Mouse (Mus musculus) gonadal fat pad, adult 2 months (tissue): ENCODE results near the gene Hecw2. TPM values are rescaled to one million over a fixed set of nuclear protein-coding genes. Genes with fewer than 3 reads are reported as not detected.

Source experiments
- DNase-seq: peaks from one replicate; pipeline ENCODE4 v3.0.0-alpha.2; 2012; ENCODE audit warnings: low read depth
- polyA plus RNA-seq: library from polyadenylated mRNA; depleted of rRNA; stranded (reverse); fragments of >200 nt; gene quantifications from 2 replicates; pipeline ENCODE4 v1.2.3, GENCODE M21; 2012

Hecw2 gene
- polyA plus RNA-seq, 1 experiment, result 1.2 TPM

DNA sequence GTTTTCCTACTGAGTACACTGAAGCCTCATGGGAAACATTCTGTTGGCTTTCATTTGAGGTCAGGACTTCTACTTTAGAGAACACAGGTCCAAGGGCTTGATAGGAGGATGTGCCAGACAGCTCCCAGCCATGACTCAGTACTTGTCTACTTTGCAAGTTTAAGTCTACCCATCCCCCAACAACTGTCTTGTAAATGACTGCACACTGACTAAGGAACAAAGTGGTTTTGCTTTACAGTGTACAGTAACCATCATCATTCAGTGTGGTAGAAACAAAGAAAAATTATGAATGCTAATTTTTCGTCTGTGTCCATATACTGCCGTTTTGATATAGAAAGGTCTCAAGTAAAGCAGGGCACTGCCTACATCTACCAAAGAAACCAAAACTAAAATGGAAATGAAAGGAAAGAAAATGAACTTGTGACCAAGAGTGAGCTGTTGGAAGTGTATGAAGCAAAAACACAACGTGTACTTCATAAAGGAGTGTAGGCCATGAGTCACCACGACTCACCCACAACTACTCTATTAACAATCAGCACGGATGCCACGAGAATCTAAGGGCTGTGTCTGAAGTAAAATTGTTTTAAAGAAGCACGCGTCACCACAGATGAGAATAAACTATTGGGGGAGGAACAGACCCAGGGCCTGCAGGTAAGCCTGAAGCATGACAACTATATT, 356.6 kb downstream of the Hecw2 start:
- DNase-seq, result no peak

DNA sequence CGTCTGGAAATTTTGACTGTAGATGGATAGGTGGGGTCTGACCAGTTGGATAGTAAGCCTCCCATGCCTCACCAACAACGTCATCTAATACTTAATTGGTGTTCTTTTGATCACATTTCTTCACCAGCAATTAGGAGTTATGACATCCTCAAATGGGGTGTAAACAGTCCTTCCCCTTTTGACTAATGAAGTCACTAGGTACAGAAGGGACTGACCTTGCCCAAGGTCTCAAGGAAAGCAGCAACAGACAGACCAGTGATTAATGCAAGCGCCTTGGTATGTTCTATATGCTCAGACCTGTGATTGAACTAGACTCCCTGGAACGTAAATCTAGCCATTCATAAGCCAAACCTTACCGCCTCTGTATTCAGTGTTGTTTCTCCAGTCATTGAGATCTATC, 364.7 kb downstream of the Hecw2 start:
- DNase-seq, result no peak

DNA sequence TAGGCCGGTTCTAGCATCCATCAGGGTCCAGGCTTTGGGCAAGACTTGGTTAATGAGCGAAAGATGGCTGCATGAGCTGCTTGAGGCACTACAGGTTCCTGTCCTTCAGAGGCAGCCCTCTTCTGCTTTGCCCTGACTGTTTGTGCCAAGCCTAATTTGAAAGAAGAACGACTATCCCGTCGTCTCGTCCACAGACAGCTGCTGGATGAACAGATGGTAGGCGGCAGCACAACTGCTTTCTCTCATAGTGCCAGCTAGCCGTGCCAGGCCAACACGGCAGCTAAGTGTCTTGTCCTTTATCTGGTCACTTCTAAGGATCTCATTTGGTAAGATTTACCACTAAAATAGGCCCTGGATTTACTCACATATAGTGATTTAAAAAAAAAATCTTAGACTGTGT, 365.9 kb downstream of the Hecw2 start:
- no peak for DNase-seq

DNA sequence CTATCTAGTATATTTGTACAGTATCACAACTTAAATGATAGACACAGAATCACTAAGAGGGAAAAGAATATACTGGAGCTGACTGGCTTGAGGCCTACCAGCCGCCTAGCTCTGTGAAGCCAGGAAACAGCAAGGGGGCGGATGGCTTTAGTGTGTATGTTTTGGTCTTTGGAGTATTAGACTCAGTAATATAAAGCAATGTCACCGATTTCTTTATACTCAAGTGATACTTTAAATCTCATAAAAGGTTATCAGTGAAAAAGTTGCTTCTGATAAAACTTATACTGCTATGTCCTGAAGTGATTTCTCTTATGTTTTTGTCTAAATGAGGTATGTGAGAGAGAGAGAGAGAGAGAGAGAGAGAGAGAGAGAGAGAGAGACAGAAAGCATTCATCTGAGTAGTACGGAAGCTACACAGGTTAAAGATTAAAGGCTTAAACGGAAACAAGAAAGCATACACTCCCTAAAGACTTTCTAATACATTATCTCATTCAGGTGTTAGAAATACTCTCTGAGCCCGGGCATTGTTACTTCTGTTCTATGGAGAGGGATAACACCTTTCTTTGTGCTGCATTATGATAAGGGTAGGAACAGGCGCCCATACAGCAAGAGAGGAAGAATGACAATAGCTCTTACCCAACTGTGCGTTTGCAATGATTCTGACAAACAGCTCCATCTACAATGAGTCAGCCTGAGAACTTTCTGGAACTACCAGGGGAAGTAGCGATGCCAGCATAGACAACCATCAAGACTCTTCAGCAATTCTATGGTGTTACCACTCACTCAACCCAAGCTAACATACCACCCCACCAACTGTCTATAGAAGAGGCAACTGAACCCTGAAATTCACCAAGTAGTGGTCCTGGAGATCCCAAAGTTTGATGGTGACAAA, 370.3 kb downstream of the Hecw2 start:
- DNase-seq, result no peak

DNA sequence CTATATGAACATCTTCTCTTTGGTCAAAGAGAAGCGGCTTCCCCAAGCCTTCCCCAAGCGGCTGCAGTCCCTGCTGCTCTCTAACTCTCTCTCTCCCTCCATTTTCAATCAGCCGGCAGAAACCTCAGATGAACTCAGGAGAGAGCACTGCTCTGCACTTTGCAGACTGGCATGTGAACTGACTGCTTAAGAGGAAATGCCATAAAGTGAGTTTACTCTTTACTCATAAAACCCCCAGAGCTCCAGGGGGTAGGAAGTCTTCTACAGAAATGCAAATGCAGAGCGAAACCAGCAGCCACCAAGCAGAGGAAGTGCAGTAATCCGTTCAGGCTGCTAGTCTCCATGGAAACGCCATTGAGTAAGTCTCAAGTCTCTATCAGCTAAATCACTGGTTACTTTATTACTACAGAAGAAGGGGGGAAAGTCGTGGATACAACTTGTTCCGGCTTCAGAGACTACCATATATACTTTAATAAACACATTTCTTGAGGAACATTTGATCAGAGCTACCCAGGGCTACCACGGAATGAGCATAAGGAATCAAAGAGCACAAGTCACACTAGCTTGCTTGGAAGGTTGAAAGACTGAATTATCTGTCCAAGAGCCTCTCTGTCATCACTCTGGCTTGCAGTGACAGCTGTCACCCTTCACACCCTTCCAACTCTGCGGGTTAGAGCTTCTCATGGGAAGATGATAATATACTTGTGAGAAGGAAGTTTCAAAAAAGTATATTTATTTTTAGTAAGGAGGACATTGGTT, 371.1 kb downstream of the Hecw2 start:
- no peak for DNase-seq

DNA sequence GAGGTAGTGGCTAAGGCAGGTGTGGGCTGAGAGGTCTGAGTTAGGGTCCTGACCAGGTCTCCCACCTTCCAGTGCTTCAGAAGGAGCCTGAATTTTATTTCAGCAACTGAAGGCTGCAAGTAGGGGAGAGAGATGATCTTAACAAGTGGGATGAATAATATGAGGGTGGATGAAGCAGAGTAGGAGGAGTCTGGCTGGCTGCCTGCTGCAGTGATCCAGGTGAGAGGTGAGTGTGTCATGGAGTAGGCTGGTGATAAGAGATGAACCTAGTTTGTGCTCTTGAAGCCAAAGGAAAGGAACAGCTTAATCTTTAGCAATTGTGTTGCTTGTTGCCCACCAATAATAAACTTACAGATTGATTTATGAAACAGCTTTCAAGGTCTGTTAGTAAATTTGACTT, 373.0 kb downstream of the Hecw2 start:
- no peak for DNase-seq

DNA sequence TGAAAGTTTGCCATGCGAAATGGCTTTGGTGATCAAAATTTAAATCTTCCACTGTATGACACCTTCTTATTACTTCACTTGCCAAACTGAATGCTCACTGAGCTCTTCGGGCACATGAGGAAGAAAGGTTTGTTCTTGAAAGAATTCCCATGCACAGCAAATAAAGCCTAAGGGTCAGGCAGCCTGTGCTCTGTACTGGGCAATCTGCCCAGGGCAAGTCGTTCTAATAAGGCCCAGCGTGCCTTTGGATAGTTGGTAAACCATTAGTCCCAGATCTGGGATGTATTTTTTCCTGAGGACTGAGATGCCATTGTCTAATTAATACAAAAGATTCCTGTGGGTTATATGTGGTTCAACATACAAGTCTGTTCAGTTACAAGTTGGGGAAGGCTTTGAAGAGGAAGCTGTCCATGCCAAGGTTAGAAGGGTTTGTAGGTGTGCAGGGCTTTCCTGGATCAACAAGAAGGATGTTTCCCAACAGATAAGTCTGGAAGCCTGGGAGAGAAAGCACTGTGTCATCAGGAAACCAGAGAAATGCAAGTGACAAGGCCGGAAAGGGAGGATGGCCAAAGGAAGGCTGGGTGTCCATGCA, 374.8 kb downstream of the Hecw2 start:
- peak; percentile 72 for DNase-seq

DNA sequence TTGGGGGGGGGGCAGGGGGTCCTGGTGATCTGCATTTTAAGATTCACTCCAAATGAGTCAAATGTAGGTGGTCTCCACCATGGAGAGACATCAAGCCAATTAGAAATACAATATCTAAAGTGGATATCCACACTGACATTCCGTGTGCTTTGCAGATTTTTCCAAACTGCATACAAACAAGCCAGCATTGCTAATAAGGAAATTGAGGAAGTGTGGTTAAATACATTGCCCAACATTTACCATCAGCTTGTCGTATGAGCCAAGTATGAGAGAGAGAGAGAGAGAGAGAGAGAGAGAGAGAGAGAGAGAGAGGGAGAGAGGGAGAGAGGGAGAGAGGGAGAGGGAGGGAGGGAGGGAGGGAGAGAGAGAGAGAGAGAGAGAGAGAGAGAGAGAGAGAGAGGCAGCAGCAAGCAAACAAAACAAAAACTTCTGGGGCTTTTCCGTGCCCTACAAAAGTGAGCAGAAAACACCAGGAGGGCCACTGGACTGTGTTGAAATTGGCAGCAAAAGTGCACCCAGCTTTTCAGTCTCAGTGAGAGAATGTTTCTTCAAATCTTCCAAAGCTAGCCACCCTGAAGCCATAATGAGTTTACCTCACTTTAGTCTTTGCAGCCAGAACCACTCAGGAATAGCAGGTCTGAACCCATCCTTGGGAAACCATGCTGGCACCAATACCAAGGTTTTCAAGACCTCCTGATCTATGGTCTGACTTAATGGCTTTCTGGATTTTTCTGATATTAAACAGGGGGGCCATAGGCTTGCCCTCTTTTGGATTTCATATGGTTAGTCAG, 376.7 kb downstream of the Hecw2 start:
- peak; percentile 59 for DNase-seq

DNA sequence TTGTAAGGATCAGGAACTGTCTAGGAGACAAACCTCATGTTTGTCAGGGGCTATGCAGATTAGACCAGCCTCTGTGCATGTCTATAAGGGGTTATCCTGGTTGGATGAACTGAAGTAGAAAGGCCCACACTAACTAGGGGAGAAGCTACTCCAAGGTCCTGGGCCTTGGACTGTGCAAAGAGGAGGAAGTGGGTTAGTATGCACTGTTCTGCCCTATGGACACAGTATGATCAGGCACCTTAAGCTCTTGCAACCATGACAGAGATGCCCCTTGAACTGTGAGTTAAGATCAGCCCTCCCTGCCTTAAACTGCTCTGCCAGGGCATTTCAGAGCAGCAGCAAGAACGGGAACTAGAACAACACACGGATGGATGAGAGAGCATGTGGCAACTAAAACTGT, 378.6 kb downstream of the Hecw2 start:
- no peak for DNase-seq

DNA sequence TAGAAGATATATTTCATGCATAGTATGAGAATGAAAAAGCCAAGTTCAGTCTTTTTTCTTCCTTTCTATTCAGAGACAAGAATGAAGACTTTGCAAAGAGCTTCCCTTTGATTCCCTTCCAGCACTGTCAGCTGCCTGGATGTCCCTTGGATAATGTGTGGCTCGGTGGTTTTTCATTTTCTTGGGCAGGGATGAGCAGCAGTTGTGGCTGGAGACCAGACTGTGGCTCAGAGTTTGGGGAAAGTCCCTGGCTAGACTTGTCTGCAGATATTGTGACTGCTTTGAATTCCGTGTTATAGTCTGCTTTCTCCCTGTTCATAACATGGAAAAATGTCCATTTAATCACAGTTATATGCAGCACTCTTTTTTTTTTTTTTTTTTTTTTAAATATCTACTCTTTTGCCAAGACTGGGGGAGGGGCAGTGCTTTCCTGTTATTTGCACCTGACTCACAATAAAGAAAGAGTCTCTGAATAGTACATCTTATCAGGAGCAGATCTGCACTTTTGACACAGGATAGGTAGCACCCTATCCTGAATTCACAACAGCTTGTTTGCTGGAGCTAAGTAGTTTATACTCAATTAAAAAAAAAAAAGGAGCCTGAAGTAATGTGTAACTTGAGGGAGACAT, 380.8 kb downstream of the Hecw2 start:
- DNase-seq, result no peak

DNA sequence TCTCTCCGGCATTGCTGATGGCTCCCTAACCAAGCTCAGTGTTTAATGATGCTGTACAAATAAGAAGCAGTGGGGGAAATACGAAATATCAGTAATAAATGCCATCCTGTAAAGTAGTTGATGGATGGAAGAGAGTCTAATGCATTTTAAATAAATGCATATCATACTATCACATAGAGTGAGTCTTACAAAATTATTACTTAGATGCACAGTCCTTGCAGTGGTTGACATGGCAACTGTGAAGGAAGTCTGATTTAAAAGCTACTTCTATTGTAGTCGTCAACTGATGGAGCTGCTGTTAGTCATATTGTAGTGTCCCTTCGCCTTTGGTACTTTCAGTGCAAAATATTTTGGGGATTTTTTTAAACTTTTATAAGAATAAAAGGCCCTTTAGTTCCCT, 383.0 kb downstream of the Hecw2 start:
- no peak for DNase-seq

DNA sequence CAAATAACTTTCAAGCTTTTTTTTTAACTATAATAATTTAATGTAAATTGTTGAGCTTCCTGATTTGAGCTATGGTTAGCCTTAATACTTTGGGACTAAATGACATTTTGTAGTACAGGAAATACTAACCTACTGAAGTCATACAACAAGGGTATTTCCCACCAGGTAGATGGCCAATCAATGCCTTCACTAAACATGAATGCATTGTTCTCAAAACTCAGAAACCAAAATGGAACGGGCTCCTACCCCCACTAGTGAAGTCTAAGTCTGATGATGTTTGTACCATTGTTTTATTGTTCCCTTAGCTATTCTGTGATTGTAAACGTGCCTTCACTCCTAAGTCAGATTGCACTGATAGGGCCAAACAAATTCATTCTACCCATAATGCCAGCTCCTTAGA, 386.7 kb downstream of the Hecw2 start:
- DNase-seq, result no peak

DNA sequence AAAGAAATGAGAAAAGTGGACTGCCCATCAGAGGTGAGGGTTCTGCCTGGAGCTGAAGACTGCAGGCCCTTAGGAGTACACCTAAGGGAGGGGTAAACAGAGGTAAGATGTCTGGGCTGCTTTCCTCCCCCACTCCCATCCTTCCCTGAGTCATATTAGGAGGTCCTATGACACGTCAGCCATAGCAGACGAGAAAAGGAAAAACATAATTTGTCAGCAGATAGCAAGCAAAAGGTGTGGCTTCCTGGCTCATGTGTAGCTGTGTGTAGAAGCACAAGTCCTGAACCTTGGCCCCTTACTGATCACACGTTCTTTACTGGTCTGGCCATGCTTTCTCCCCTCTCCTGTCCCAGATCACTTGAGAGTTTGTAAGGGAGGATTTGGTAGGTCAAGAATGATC, 397.2 kb downstream of the Hecw2 start:
- no peak for DNase-seq

DNA sequence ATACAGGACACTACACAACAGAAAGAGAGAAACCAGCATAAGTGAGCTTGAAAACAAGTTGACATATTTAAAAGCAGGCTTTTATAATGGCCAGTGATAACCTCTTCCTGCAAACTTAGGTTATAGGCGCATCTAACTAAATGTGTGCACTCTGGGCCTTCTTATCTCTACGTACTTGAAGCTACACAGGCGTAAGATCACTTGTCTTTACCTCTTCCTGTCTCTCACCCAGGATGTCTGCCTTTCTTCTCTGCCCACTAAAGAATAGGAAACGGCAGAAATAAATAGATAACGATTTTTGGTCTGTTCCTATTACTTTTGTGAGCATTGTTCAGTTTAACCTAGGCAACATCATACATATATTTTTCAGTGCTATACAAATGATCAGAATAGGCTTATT, 397.9 kb downstream of the Hecw2 start:
- DNase-seq, result no peak

DNA sequence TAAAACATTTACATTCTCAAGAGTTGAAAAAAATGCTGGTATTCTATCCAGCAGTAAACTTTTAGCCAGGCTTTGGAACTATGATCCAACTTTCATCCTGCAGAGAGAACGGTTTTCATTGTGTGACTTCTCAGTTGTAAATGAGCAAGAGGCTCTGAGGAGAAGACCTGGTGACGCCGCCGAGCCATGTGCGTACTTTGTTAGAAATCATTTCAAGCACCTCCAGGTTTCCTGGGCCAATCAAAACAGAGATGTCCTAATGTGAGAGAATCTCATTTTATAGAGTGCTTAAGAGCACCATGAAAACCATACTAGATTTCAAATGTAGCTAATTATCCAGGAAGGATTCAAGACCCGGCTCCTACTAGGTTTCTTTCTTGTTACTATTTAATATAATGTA, 398.7 kb downstream of the Hecw2 start:
- no peak for DNase-seq

DNA sequence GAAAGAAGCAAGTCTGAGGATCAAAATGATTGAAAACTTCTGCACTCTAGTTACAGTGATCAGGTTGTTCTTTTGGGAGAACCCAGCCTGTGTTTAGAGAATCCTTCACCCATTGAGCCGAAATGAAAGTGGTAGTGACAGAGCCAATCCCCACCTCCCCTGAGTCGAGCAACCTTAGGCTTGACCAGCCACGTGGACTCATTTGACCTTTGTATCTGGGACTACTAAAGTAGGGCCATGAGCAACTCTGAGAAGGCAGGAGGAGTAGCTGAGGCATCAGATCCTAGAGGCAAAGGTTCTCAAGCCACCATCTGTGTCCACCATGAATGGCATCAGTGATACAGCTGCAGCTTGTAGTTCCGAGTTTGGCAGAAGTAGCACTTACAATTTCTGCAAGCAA, 399.4 kb downstream of the Hecw2 start:
- no peak for DNase-seq

DNA sequence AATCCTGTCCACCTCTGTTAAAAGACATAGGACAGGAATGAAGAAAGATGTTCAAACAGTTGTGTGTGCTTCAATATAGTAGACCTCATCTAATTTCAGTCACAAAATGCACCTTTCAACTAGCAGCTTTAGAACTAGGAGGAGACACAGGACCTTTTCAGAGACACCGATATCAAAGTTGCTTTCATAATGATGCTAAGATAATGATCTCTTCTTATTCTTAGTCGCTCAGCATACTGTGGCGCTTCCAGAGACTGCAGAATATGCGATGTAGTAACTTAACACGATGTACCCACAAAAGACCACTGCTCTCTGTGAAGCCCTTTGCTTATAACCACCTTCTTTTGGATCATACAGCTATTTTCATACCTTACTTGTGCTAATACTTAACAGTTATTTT, 399.9 kb downstream of the Hecw2 start:
- no peak for DNase-seq

DNA sequence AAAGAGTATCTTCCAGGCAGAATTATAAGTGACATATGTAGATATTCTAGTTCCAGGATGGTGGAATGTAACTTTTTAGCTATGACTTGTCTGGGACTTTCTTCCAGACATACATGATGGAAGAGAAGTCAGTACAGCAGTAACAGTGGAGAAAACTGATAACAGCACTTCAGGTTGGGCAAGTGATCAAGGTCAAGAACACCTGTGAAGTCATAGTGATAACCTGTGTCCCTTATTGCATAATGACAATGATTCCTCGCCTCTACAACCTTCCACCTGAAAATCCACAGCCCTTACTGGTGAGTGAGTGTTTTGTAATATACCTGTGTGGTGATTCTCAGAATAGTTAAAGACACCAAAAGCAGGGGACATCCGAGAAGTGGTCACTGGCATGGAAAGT, 400.7 kb downstream of the Hecw2 start:
- no peak for DNase-seq

DNA sequence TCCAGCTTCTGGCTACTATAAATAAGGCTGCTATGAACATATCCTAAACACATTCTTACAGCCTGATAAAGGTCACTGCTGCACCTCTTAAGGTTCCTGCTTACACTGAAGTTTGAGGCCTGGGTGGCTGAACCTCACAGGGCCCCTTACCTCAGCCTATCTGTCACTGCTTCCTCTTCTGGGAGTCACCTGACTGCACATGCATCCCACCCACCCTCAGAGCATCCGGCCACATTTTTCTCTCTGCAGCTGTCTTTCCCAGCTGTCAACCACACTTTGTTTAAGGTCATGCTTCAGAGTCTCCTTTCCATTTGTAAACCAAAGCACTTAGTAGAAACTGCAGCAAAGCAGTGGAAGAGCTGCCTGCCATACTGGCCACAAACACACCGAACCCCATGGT, 403.6 kb downstream of the Hecw2 start:
- no peak for DNase-seq

DNA sequence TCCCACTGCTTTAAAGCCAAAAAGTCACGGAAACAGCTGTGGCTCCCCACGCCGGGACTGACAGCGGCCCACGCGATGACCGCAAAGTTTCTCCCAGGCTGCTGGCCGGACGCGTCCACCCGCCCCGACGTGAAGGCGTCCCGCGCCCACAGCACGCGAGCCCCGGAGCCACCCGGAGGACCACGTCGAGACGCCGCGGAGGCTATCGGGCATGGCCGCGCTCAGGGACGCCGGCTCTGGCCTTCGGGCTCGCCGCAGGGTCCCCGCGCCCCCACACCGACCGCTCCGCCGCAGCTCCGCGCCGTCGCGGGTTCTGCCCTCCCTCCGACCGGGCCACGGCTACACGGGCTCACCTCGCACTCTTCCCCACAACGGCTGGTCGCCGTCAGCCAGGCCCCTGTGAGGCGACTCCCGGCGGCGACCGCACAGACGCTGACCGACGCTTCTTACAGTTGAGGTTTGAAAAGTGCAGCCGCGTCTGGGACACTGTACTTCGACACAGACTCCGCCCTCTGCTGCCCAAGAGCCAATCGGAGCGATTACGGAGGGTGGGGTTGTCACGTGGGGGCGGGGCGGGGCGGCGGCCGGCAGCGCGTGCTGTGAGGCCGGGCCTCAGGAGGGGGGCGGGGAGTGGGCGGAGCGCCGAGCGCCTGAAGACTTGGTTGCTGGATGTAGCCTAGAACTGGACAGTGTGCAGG, 410.1 kb downstream of the Hecw2 start, which contains the start of gene Stk17b:
TSS of gene Stk17b (minus strand) at position 504 of the 698 bp plus-strand sequence.
- DNase-seq, result no peak
